8 mouse cellular contexts compared by ENCODE assay signal in genomic region chr2:125672957-125673631, GRCm38 (mm10). TPM values are rescaled to one million over a fixed set of nuclear protein-coding genes. Genes with fewer than 3 reads are reported as not detected.
DNase-seq lines count a peak whose midpoint lies in the region; ATAC-seq lines count a peak whose summit lies in the region.

Eid1 (plus strand) TSS chr2:125673095.

- intact Hi-C loops in gastrocnemius, postnatal 14 days (cut with DNase I; ENCODE audit: low total_unique reads) = no loop called here
- intact Hi-C loops in left cerebral cortex, postnatal 14 days (cut with DNase I) = no loop called here

- peak; percentile 83 for ATAC-seq in inflammation-experienced regulatory T-cells, adult 6 months
- ATAC-seq in megakaryocyte-erythroid progenitor cell, adult 5-6 weeks (replicated peaks; ENCODE audit: low FRiP score, low TSS enrichment, poor library complexity, severe bottlenecking) = peak; percentile 76

- DNase-seq in adrenal gland, adult (ENCODE audit: inconsistent age in 2 of 2, low spot score in 1 of 2) = peak; percentile 85 to 95
- peak; percentile 84 for DNase-seq in embryo, embryonic 10 days (ENCODE audit: low spot score)
- DNase-seq in gastrocnemius, postnatal 14 days = peak; percentile 82
- peak; percentile 88 to 89 for DNase-seq in left cerebral cortex, postnatal 14 days (ENCODE audit: low spot score in 2 of 2)
- peak; percentile 80 for DNase-seq in right cerebral cortex, postnatal 25 days
- DNase-seq in urinary bladder, postnatal 36 days (ENCODE audit: low spot score in 2 of 2) = peak; percentile 61 to 77

RNA-seq across cellular contexts. Expression of gene Eid1, which starts in this region (rescaled TPM):
- total RNA-seq in gastrocnemius, postnatal 14 days (2021) = 10 to 100 TPM; 44.0 to 51.5 TPM
- 1 to 10 TPM; 6.8 to 7.4 (median 6.8) TPM for polyA plus RNA-seq in inflammation-experienced regulatory T-cells, adult 6 months (2017; shearing (Covaris generic))
- total RNA-seq in left cerebral cortex, postnatal 14 days (2021) = 100 to 1,000 TPM; 303 TPM
- 56.0 and 59.1 TPM in 2 replicates for total RNA-seq in megakaryocyte-erythroid progenitor cell, adult 5-6 weeks (2014; fragmentation: Nextera tagmentation)
- total RNA-seq in megakaryocyte-erythroid progenitor cell, adult 5-6 weeks (2017) = 131 and 165 TPM in 2 replicates

Comparison
In these comparisons a context has a peak if more than half of its experiments do, and no peak if none do; other contexts are left out.
1. Peak in every context shown above with its lines: DNase-seq and ATAC-seq.